Mouse (Mus musculus) midbrain, embryonic 16.5 days (tissue): ENCODE measurements at regions not wholly inside any gene's neighbourhood (a gene's known extent, or its start where the extent isn't known, plus 50 kb on each side); places are given as distances from the start of the nearest gene placed in this dataset.

Source experiments
- ATAC-seq: fragments of 200-750 bp; cut with Nextera tagmentation; 2 replicates; pipeline ENCODE4 v1.8.0; 2017; ENCODE audit warnings: moderate TSS enrichment
- H3K27ac ChIP-seq: fragments of 300-500 bp; sonication (generic); 2 replicates; pipeline ENCODE4 v1.5.1; 2014; ENCODE audit warnings: mild to moderate bottlenecking, low read length, mixed read lengths
- H3K27me3 ChIP-seq: fragments of 300-500 bp; sonication (generic); 2 replicates; pipeline ENCODE4 v1.6.1; 2014; ENCODE audit warnings: low read depth, low read length, mixed read lengths; ENCODE audit not compliant: control insufficient read depth, insufficient read depth
- H3K36me3 ChIP-seq: fragments of 300-500 bp; sonication (generic); 2 replicates; pipeline ENCODE4 v1.6.1; 2014; ENCODE audit warnings: mild to moderate bottlenecking, low read length, moderate library complexity, mixed read lengths; ENCODE audit not compliant: control insufficient read depth, insufficient read depth
- H3K4me1 ChIP-seq: fragments of 300-500 bp; sonication (generic); 2 replicates; pipeline ENCODE4 v1.6.1; 2014; ENCODE audit warnings: mild to moderate bottlenecking, low read length, mixed read lengths; ENCODE audit not compliant: control insufficient read depth, insufficient read depth
- H3K4me2 ChIP-seq: fragments of 300-500 bp; sonication (generic); 2 replicates; pipeline ENCODE4 v1.6.1; 2014; ENCODE audit warnings: mild to moderate bottlenecking, low read length, mixed read lengths
- H3K4me3 ChIP-seq: fragments of 300-500 bp; sonication (generic); 2 replicates; pipeline ENCODE4 v1.5.1; 2014; ENCODE audit warnings: low read depth, mild to moderate bottlenecking, low read length, moderate library complexity, mixed read lengths
- H3K9ac ChIP-seq: fragments of 300-500 bp; sonication (generic); 2 replicates; pipeline ENCODE4 v1.6.1; 2014; ENCODE audit warnings: low read depth, low read length, mixed read lengths
- H3K9me3 ChIP-seq: fragments of 300-500 bp; sonication (generic); replicated peaks from 2 replicates; pipeline ENCODE4 v1.6.1; 2014; ENCODE audit warnings: mild to moderate bottlenecking, low read length, mixed read lengths; ENCODE audit not compliant: control insufficient read depth, poor library complexity, severe bottlenecking
- WGBS: fragments of 180-500 bp; shearing (Covaris S2); extraction: QIAGEN DNeasy Blood & Tissue Kit; methylation state at CpG from one replicate; pipeline ENCODE4 v1.1.7; 2014; 5-methylcytosine and 5-hydroxymethylcytosine counted together

- H3K27ac ChIP-seq, result no peak overlapping the region
- WGBS, result 92% methylated on average over 3 of the region's 3 CpGs
- no peak for ATAC-seq
These were observed 153.2 kb downstream of the Qrsl1 start for GRCm38 (mm10) chr10:43748300-43748699.

GRCm38 (mm10) chr10:43749496-43750110 is 151.9 kb downstream of the Qrsl1 start:
- WGBS, result 97% methylated on average over 4 of the region's 4 CpGs
- no peak for ATAC-seq
- Histone ChIP-seq H3K27ac (no peak overlapping the region), H3K9me3 (no peaks in the 10 kb centered on the region), H3K4me1 (no peaks in the 10 kb centered on the region), H3K4me2 (no peak overlapping the region), H3K9ac (no peak overlapping the region), H3K4me3 (no peak overlapping the region), H3K36me3 (no peaks in the 10 kb centered on the region), H3K27me3 (no peaks in the 10 kb centered on the region)

More at GRCm38 (mm10) chr10:43748300-43748699, 153.2 kb downstream of the Qrsl1 start:
- Histone ChIP-seq H3K27me3 (no peaks in the 10 kb centered on the region), H3K4me1 (no peaks in the 10 kb centered on the region), H3K9ac (no peak overlapping the region), H3K36me3 (no peaks in the 10 kb centered on the region), H3K9me3 (no peaks in the 10 kb centered on the region), H3K4me3 (no peak overlapping the region), H3K4me2 (no peak overlapping the region)

- no peak overlapping the region for H3K9ac ChIP-seq
- H3K4me3 ChIP-seq, result no peak overlapping the region
- H3K4me2 ChIP-seq, result no peak overlapping the region
- no peak for ATAC-seq
- H3K4me1 ChIP-seq, result no peaks in the 10 kb centered on the region
- no peaks in the 10 kb centered on the region for H3K27me3 ChIP-seq
- H3K9me3 ChIP-seq, result no peaks in the 10 kb centered on the region
- WGBS, result 91% methylated on average over 6 of the region's 6 CpGs
- no peaks in the 10 kb centered on the region for H3K36me3 ChIP-seq
- H3K27ac ChIP-seq, result no peak overlapping the region
These were observed 151.1 kb downstream of the Qrsl1 start for GRCm38 (mm10) chr10:43750401-43750800.

- H3K36me3 ChIP-seq, result no peaks in the 10 kb centered on the region
- no peaks in the 10 kb centered on the region for H3K9me3 ChIP-seq
- H3K4me3 ChIP-seq, result no peak overlapping the region
- no peak overlapping the region for H3K4me2 ChIP-seq
- no peak overlapping the region for H3K27ac ChIP-seq
- H3K4me1 ChIP-seq, result no peaks in the 10 kb centered on the region
- H3K27me3 ChIP-seq, result no peaks in the 10 kb centered on the region
- H3K9ac ChIP-seq, result no peak overlapping the region
- no peak for ATAC-seq
- 91% methylated on average over 10 of the region's 10 CpGs for WGBS
These were observed 150.7 kb downstream of the Qrsl1 start for GRCm38 (mm10) chr10:43750854-43751253.

GRCm38 (mm10) chr10:43751881-43752675 is 149.5 kb downstream of the Qrsl1 start:
- no peaks in the 10 kb centered on the region for H3K36me3 ChIP-seq
- no peaks in the 10 kb centered on the region for H3K9me3 ChIP-seq
- 0 out of 2 replicates have a peak, but pooled peaks have one; percentile 28 for ATAC-seq
- WGBS, result 55% methylated on average over 5 of the region's 5 CpGs
- H3K4me1 ChIP-seq, result no peaks in the 10 kb centered on the region
- H3K27ac ChIP-seq, result no peak overlapping the region
- H3K4me3 ChIP-seq, result no peak overlapping the region
- no peaks in the 10 kb centered on the region for H3K27me3 ChIP-seq
- H3K9ac ChIP-seq, result no peak overlapping the region
- no peak overlapping the region for H3K4me2 ChIP-seq

GRCm38 (mm10) chr10:43756881-43757565 is 144.5 kb downstream of the Qrsl1 start:
- Histone ChIP-seq H3K36me3 (no peaks in the 10 kb centered on the region), H3K9ac (no peak overlapping the region), H3K4me2 (no peak overlapping the region), H3K4me3 (no peak overlapping the region), H3K9me3 (no peaks in the 10 kb centered on the region), H3K4me1 (no peaks in the 10 kb centered on the region), H3K27me3 (no peaks in the 10 kb centered on the region), H3K27ac (no peak overlapping the region)
- no peak for ATAC-seq
- WGBS, result 66% methylated on average over 6 of the region's 6 CpGs

- no peak overlapping the region for H3K9ac ChIP-seq
- no peaks in the 10 kb centered on the region for H3K9me3 ChIP-seq
- WGBS, result 95% methylated on average over 10 of the region's 10 CpGs
- ATAC-seq, result no peak
- no peaks in the 10 kb centered on the region for H3K4me1 ChIP-seq
- no peak overlapping the region for H3K27ac ChIP-seq
- no peak overlapping the region for H3K4me2 ChIP-seq
- H3K36me3 ChIP-seq, result no peaks in the 10 kb centered on the region
- no peaks in the 10 kb centered on the region for H3K27me3 ChIP-seq
- no peak overlapping the region for H3K4me3 ChIP-seq
These were observed 143.2 kb downstream of the Qrsl1 start for GRCm38 (mm10) chr10:43758124-43759025.

- Histone ChIP-seq H3K9ac (no peak overlapping the region), H3K27ac (no peak overlapping the region), H3K36me3 (no peaks in the 10 kb centered on the region), H3K4me1 (no peaks in the 10 kb centered on the region), H3K9me3 (no peaks in the 10 kb centered on the region), H3K27me3 (no peaks in the 10 kb centered on the region), H3K4me2 (no peak overlapping the region), H3K4me3 (no peak overlapping the region)
- WGBS, result 86% methylated on average over 14 of the region's 14 CpGs
- no peak for ATAC-seq
These were observed 142.2 kb downstream of the Qrsl1 start for GRCm38 (mm10) chr10:43759186-43759905.
